Mouse (Mus musculus): ENCODE measurements around the gene Erc1.
"Not testable (repeated sequence)": the region's sequence is repeated elsewhere in the genome, so short reads cannot be mapped to it uniquely, and the experiment has no call there.

Gene Erc1

GRCm38 (mm10) chr6:119712486-119712885 is 135.5 kb downstream of the Erc1 start:
- no peak for DNase-seq (ENCODE audit: low spot score in 2 of 2)

GRCm38 (mm10) chr6:119711649-119712305 is 136.2 kb downstream of the Erc1 start:
- no peak for DNase-seq (ENCODE audit: low spot score in 2 of 2)

DNA sequence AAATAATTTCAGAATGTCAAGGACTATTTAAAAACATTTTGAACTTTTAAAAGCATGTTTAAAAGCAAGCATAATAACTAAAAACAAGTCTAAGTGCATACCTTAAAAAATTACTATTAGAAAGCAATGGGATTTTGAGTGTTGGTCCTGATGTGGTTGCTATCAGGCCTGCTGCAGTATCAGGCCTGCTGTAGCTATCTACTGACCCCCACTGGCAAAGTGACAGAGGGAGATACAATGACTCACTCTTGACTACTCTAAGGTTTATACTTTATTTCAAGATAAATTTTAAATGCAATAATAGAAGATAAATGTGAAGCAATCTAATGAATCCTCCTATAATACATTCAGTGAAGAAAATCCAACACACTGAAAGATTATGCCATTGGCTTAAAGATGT is 138.4 kb downstream of the Erc1 start:
- DNase-seq (ENCODE audit: low spot score in 2 of 2), result no peak

DNA sequence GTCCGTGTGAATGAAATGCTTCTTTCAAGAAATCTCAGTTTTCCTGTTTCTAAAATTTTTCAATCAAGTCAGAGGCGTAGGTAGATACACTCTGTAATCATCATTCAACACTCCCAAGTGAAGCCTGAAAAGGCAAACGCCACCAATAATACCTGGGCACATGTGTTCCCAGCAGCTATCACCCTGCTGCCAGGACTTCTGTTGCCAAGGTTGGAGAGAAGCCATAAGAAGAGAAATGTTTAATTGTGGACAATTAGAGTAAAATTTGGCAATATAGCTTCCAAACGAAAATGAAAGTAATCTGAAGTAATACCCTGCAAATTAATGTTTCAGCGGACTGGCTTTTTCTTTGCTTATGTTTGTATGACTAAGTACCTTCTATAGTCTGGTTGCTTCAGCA is 140.1 kb downstream of the Erc1 start:
- no peak for DNase-seq (ENCODE audit: low spot score in 2 of 2)

- DNase-seq (ENCODE audit: low spot score in 2 of 2), result no peak
These were observed 143.1 kb downstream of the Erc1 start for GRCm38 (mm10) chr6:119704899-119705298.

DNA sequence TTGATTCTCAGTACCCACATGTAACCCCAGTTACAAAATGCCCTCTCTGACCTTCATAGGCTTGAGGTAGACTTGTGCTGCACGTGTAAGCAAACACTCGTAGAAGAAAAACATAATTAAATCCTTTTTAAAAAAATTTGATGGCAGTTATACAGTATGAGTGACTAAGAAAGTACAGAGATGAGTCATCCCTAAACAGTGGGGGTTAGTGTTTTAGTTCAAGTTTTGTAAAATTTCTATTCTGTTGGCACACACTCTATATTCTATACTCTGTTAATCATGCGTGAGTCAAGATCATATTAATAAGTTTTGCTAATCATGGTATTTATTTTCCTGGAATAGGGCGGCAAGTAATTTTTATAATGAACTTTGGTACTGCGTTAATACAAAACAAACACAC is 155.2 kb downstream of the Erc1 start:
- no peak for DNase-seq (ENCODE audit: low spot score in 2 of 2)

GRCm38 (mm10) chr6:119686470-119686869 is 161.5 kb downstream of the Erc1 start:
- no peak for DNase-seq (ENCODE audit: low spot score in 2 of 2)

GRCm38 (mm10) chr6:119680746-119681145 is 167.2 kb downstream of the Erc1 start:
- DNase-seq (ENCODE audit: low spot score in 2 of 2), result no peak

- DNase-seq (ENCODE audit: low spot score in 2 of 2), result no peak
These were observed 173.2 kb downstream of the Erc1 start for GRCm38 (mm10) chr6:119674811-119675209.

- no peak for DNase-seq (ENCODE audit: low spot score in 2 of 2)
These were observed 173.7 kb downstream of the Erc1 start for GRCm38 (mm10) chr6:119674201-119674810.

DNA sequence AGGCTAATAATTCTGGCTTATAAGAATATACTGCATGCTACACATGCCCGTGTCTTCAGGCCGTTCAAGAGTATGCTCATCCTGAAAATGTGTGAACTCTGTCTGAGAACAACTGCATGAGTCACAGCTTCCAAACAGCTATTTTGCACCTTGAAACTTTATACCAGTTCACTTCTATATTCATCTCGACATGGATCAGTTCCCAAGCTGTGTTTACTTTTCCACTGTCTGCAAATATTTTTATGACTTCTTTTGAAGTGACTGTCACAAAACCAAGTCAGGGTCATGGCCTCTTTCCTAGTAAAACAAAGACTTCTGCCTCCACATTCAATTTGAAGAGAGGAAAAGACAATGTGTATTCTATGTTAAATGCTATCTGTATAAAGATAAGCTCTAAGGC is 178.2 kb downstream of the Erc1 start:
- no peak for DNase-seq (ENCODE audit: low spot score in 2 of 2)

DNA sequence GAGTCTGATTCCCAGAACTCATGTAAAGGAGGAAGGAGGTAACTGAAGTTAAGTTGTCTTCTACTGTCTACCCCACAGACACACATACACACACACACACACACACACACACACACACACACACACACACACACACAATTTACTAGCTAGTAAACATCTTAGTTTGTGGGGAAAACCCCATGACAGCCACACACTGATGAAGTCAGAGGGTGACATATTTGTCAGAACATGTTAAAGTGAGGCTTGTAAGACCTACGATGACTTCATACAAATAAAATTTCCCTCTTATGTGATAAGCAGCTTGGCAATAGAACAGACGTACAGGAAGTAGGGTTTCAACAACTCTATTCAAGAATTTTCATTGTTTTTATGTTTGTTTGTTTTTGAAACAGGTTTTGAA is 185.0 kb downstream of the Erc1 start:
- no peak for DNase-seq (ENCODE audit: low spot score in 2 of 2)

DNA sequence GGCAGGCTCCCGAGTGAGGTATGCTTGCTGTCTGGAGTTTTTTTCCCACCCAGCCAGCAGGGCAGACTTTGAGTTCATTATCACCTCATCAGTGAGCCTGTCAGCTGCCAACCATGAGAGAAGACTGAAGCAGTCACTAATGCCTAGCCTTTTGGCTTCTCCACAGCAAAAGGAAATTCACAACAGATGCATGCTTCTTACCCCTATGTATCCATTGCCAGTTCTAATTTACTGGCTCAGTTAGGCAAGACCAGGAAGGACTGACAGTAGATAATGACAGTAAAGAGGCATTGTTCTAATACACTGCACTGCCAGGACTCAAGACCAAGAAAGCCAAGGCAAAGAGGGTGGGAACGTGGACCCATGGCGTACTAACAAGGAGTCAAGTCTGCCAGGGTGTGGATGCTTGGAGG is 186.9 kb downstream of the Erc1 start:
- DNase-seq (ENCODE audit: low spot score in 2 of 2), result no peak

DNA sequence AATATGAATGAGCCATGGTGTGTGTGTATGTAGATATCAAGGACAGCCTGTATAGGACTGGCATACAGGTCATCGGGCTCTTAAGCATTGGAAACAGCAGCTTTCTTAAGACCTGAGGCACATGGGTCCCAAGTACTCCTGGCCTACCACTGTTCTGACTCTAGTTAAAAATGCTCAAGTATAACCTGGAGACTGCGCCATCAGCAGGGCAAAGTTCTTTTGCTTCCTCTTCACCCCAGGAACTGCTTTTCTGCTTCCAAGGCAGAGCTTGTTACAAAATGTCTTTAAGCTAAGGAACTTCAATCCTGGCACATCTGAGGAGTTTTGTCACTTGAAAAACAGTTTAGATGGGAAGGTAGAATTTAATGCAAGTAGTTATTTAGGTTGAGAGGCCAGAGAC is 189.5 kb downstream of the Erc1 start:
- DNase-seq (ENCODE audit: low spot score in 2 of 2), result no peak

DNA sequence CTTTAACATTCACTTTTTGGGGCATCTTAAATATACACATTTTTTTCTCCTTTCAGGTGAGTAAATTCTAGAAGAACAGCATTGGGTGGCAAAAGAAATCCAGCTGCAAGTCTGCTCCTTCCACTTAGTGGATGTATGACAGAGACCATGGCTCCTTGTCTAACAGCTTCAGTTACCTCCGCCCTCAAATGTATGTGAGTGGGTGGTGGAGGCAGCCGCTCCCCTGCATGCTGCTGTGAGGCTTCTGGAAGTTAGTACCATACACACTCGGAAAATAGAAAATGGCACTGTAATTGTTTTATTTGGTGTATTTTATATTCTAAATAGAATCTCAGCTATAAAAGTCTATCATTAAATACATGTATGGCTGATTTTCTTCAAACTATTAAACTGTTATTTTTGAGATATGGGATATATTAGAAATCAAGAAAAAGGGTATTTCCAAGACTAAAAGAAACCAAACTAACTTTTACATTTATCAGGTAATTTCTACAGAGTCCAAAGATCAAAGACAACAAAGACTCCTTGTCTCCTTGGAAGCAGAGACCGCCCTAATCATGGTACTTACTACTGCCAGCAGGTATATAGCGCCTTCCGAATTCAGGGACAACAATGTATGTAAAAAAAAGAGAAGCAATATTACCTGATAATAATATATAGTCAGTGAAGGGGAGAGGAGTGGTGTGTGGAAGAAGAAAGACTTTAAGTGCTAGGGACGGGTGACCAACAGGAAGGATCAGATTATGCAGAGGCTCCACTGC is 190.4 kb downstream of the Erc1 start:
- DNase-seq (ENCODE audit: low spot score in 2 of 2), result no peak

- not testable (repeated sequence) for DNase-seq (ENCODE audit: low spot score in 2 of 2)
These were observed 193.2 kb downstream of the Erc1 start for GRCm38 (mm10) chr6:119654777-119655176.

DNA sequence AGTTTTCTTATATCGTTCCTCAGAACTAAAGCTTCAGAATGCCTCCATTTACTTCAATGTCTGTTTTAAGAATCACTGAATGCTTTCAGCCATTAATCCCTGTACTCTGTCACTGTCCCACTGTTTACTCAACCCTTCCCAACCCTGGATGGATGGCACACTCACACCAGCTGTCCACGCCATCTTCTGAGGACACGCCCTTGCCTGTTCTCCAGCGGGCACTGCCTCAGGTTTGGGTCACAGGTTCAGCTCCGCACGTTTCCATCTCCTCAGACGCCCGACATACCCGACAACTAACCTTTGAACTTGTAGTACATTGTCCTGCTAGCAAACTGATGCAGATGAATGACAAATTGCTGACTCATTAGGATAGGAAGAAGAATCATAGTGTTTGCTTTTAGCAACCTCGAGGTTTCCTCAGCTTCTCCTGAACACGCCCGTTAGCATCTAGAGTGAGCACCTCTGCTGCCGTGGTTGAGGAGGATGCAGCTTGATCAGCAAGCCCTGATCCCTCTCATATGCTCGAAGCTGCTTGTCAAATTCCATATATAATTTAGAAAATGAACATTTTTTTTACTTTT is 204.0 kb downstream of the Erc1 start:
- no peak for DNase-seq (ENCODE audit: low spot score in 2 of 2)

- no peak for DNase-seq (ENCODE audit: low spot score in 2 of 2)
These were observed 204.7 kb downstream of the Erc1 start for GRCm38 (mm10) chr6:119643178-119643728.

GRCm38 (mm10) chr6:119642718-119643117 is 205.2 kb downstream of the Erc1 start:
- no peak for DNase-seq (ENCODE audit: low spot score in 2 of 2)

DNA sequence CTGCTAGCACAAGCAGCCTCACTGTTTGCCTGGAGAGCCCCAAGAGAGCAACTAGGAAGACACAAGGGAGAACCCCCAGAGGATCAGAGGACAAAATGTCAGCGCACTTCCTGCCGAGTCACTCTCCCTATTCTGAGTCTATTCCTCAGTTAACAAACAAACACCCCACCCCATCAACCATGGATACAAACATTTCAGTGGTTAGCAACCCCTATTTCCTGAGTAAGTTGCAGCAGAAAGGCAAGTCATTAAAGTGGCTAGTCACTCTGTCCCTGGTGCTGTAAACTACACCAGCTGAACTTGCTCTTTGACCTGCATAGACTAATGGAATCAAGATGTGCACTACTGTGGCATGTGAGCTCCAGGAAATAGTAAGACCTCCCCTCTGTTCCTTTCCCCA is 212.3 kb downstream of the Erc1 start:
- DNase-seq (ENCODE audit: low spot score in 2 of 2), result peak in 1 of 2 experiments; percentile 4

- DNase-seq (ENCODE audit: low spot score in 2 of 2), result no peak
These were observed 217.3 kb downstream of the Erc1 start for GRCm38 (mm10) chr6:119630622-119631021.

DNA sequence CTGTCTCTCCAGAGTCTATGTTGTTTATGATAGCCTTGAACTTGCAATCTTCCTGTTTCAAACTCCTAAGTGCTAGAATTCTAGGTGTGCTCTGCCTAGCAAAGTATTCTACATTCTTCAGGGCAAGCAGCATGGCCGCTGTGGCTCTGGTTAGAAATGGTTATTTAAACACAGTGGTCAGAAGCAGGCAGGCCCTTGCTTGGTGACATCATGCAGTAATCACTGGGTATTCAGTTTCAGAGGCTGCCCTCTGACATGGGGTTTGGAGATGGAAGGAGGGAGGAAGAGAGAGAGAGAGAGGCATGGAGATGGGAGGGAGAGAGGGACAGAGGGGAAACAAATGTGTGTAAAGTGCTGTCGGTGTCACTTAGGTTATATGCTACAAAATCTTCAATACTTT is 246.6 kb downstream of the Erc1 start:
- DNase-seq (ENCODE audit: low spot score in 2 of 2), result no peak
